Mouse (Mus musculus) kidney, embryonic 16.5 days (tissue): ENCODE measurements around the gene Duxf3. TPM values are rescaled to one million over a fixed set of nuclear protein-coding genes. Genes with fewer than 3 reads are reported as not detected.
"Not testable (repeated sequence)": the region's sequence is repeated elsewhere in the genome, so short reads cannot be mapped to it uniquely, and the experiment has no call there.

Source experiments
- ATAC-seq: fragments of 200-750 bp; cut with Nextera tagmentation; 2 replicates; pipeline ENCODE4 v1.8.0; 2017; ENCODE audit warnings: moderate TSS enrichment; ENCODE audit not compliant: low FRiP score, low TSS enrichment
- H3K27ac ChIP-seq: fragments of 300-500 bp; sonication (generic); 2 replicates; pipeline ENCODE4 v1.5.1; 2014; ENCODE audit warnings: low read length
- H3K27me3 ChIP-seq: fragments of 300-500 bp; sonication (generic); 2 replicates; pipeline ENCODE4 v1.6.1; 2014; ENCODE audit warnings: low read length, control low read depth, mixed read lengths; ENCODE audit not compliant: insufficient read depth
- H3K36me3 ChIP-seq: fragments of 300-500 bp; sonication (generic); 2 replicates; pipeline ENCODE4 v1.6.1; 2014; ENCODE audit warnings: low read length, control low read depth, mixed read lengths; ENCODE audit not compliant: insufficient read depth
- H3K4me1 ChIP-seq: fragments of 300-500 bp; sonication (generic); 2 replicates; pipeline ENCODE4 v1.6.1; 2014; ENCODE audit warnings: low read length, control low read depth, mixed read lengths; ENCODE audit not compliant: insufficient read depth
- H3K4me2 ChIP-seq: fragments of 300-500 bp; sonication (generic); replicated peaks from 2 replicates; pipeline ENCODE4 v1.6.1; 2014; ENCODE audit warnings: low read depth, low read length
- H3K4me3 ChIP-seq: fragments of 300-500 bp; sonication (generic); 2 replicates; pipeline ENCODE4 v1.5.1; 2014; ENCODE audit warnings: mild to moderate bottlenecking, low read length
- H3K9ac ChIP-seq: fragments of 300-500 bp; sonication (generic); replicated peaks from 2 replicates; pipeline ENCODE4 v1.6.1; 2014; ENCODE audit warnings: low read length
- H3K9me3 ChIP-seq: fragments of 300-500 bp; sonication (generic); 2 replicates; pipeline ENCODE4 v1.6.1; 2016; ENCODE audit warnings: low read length, control low read depth
- WGBS: fragments of 180-500 bp; shearing (Covaris S2); extraction: QIAGEN DNeasy Blood & Tissue Kit; methylation state at CpG from one replicate; pipeline ENCODE4 v1.1.7; 2014; 5-methylcytosine and 5-hydroxymethylcytosine counted together
- polyA plus RNA-seq: library from polyadenylated mRNA; unstranded; fragments of >200 nt; fragmentation: Nextera tagmentation; extraction: Ambion mirVana; gene quantifications from 2 replicates; pipeline ENCODE4 v1.2.1, GENCODE M21; 2015

Gene Duxf3
- polyA plus RNA-seq, 1 experiment from 2014 or later: not detected

DNA sequence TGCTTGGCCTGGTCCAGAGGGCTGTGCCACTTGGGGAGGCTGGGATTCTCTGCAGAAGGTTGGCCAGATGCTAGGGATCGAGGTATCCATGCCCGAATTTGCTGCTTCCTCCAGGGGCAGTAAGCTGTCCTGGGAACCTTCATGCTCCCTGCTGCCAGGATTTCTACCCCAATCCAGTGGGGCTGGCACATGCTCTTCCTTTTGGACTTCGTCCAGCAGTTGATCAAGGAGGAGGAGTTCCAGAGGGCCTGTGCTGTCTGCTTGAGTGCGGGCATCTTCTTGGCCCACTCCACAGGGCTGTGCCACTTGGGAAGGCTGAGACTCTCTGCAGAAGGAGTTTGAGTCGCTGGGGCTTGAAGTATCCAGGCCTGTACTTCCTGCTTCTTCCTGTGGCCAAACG is 9.3 kb downstream of the Duxf3 start:
- H3K27ac ChIP-seq, H3K4me3 ChIP-seq, H3K27me3 ChIP-seq, H3K9me3 ChIP-seq, ATAC-seq, H3K4me1 ChIP-seq, H3K36me3 ChIP-seq, H3K9ac ChIP-seq, H3K4me2 ChIP-seq: not testable (repeated sequence)
- 76% methylated on average over 2 of the region's 6 CpGs for WGBS

DNA sequence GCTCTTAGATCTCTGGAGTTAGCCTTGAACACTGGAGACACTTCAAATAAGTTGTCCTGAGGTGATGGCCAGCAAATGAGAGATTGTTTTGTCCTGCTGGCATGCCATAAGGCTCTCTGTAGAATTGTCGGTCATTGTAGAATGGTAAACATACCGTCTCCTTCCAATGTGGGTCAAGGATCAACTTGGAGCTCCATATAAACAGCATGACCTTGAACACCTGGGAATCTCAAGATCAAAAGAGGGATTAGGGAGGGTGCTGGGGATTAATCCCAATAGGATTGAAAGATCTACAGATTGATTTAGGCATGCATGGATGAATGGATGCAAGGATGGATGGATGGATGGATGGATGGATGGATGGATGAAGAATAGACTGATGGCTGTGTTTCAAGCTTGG is 10.9 kb downstream of the Duxf3 start:
- not testable (repeated sequence) for H3K9me3 ChIP-seq, H3K27me3 ChIP-seq, H3K4me2 ChIP-seq, H3K9ac ChIP-seq, H3K4me3 ChIP-seq, ATAC-seq, H3K27ac ChIP-seq, H3K4me1 ChIP-seq, H3K36me3 ChIP-seq
- WGBS: 76% methylated on average over 2 of the region's 2 CpGs

GRCm38 (mm10) chr10:58220726-58221125 is 11.7 kb downstream of the Duxf3 start:
- no peaks in the 10 kb centered on the region for H3K36me3 ChIP-seq
- H3K27me3 ChIP-seq: no peaks in the 10 kb centered on the region
- no peak for ATAC-seq
- H3K27ac ChIP-seq: no peak overlapping the region
- no peaks in the 10 kb centered on the region for H3K9me3 ChIP-seq
- H3K4me2 ChIP-seq: no peak overlapping the region
- no peak overlapping the region for H3K9ac ChIP-seq
- no peaks in the 10 kb centered on the region for H3K4me1 ChIP-seq
- H3K4me3 ChIP-seq: no peak overlapping the region
- WGBS: 82% methylated on average over 6 of the region's 6 CpGs

DNA sequence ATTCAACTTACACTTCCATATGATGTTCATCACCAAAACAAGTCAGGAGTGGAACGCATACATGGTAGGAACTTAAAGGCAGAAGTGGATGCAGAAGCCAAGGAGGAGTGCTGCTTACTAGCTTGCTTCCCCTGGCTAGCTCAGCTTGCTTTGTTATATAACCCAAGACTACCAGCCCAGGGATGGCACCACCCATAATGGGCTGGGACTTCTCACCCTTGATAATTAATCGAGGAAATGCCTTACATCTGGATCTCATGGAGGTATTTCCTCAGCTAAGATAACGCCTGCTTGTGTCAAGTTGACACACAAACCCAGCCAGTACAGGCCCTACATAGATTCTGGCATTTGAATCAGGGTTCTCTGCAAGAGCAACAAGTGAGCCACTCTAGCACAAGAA is 15.1 kb downstream of the Duxf3 start:
- ATAC-seq: no peak
- Histone ChIP-seq H3K4me1 (no peaks in the 10 kb centered on the region), H3K9me3 (no peaks in the 10 kb centered on the region), H3K27me3 (no peaks in the 10 kb centered on the region), H3K27ac (no peak overlapping the region), H3K36me3 (no peaks in the 10 kb centered on the region), H3K4me3 (no peak overlapping the region), H3K4me2 (no peak overlapping the region), H3K9ac (no peak overlapping the region)
- WGBS: 82% methylated on average over 3 of the region's 3 CpGs

GRCm38 (mm10) chr10:58215353-58215752 is 17.1 kb downstream of the Duxf3 start:
- Histone ChIP-seq H3K27me3 (no peaks in the 10 kb centered on the region), H3K4me3 (no peak overlapping the region), H3K9me3 (no peaks in the 10 kb centered on the region), H3K36me3 (no peaks in the 10 kb centered on the region), H3K4me1 (no peaks in the 10 kb centered on the region), H3K9ac (no peak overlapping the region), H3K4me2 (no peak overlapping the region), H3K27ac (no peak overlapping the region)
- ATAC-seq: no peak
- 90% methylated on average over 1 of the region's 1 CpGs for WGBS

DNA sequence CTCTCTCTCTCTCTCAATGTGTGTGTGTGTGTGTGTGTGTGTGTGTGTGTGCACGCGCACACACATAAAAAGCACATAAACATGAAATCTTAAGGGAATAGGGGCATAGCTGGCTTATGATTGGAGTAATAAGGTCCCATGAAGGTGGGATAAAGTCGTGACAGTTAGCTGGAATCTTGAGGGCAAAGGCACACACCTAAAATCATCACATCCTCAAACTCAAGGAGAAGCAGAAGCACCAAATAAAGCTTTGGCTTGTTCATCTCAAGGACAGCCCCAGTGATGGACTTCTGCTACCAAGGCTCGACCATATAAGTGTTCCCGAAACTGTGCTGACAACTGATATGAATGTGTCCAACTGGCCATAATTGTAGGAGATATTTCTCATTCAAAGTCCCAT is 17.5 kb downstream of the Duxf3 start:
- H3K9ac ChIP-seq: no peak overlapping the region
- no peak overlapping the region for H3K4me2 ChIP-seq
- no peak for ATAC-seq
- no peak overlapping the region for H3K4me3 ChIP-seq
- H3K27ac ChIP-seq: no peak overlapping the region
- no peaks in the 10 kb centered on the region for H3K4me1 ChIP-seq
- H3K27me3 ChIP-seq: no peaks in the 10 kb centered on the region
- H3K9me3 ChIP-seq: no peaks in the 10 kb centered on the region
- no peaks in the 10 kb centered on the region for H3K36me3 ChIP-seq
- WGBS: 75% methylated on average over 5 of the region's 5 CpGs

DNA sequence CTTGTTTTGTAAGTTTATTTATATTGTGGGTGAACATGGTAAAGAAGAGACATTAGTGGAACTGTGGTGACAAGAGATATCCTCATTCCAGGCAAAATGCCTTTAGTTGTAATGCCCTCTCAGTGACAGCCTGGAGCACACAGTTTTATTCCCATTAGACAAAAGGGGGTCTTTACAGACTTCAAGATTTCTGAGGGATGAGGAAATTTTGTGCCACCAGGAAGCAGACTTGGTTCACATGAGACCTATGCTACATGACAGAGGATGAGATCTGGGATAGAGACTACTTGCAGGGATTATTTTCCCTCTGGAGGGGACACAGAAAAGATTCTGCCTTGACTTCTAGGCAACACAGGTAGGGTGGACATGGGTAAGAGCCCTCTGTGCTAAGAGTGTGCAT is 18.0 kb downstream of the Duxf3 start:
- no peak for ATAC-seq
- H3K4me3 ChIP-seq: no peak overlapping the region
- H3K9ac ChIP-seq: no peak overlapping the region
- H3K4me2 ChIP-seq: no peak overlapping the region
- no peaks in the 10 kb centered on the region for H3K36me3 ChIP-seq
- H3K4me1 ChIP-seq: no peaks in the 10 kb centered on the region
- no peaks in the 10 kb centered on the region for H3K9me3 ChIP-seq
- H3K27ac ChIP-seq: no peak overlapping the region
- no peaks in the 10 kb centered on the region for H3K27me3 ChIP-seq

- no peaks in the 10 kb centered on the region for H3K27me3 ChIP-seq
- 73% methylated on average over 7 of the region's 7 CpGs for WGBS
These were observed 20.2 kb downstream of the Duxf3 start for GRCm38 (mm10) chr10:58212230-58212629.

DNA sequence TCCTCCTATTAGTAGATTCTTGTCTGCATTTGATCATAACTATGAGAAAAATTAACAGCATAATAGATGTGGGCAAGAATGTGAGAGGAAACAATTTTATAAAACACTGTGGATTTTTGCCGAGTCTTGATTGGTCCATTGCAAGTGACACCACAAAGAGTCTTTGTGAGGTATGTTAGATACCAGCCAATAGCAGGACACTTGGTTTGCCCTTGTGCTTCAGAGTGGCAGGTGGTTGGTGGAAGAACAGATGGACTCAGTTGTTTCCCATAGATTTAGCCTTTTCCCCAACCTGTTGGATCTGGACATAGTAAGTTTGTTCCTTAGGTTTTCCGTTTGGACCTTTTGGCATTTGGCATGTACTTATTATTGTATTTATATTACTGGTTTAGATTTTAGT is 21.3 kb downstream of the Duxf3 start:
- no peak overlapping the region for H3K4me2 ChIP-seq
- ATAC-seq: no peak
- no peak overlapping the region for H3K9ac ChIP-seq
- no peaks in the 10 kb centered on the region for H3K27me3 ChIP-seq
- WGBS: 94% methylated on average over 2 of the region's 2 CpGs
- H3K36me3 ChIP-seq: no peaks in the 10 kb centered on the region
- H3K9me3 ChIP-seq: no peaks in the 10 kb centered on the region
- no peak overlapping the region for H3K27ac ChIP-seq
- no peak overlapping the region for H3K4me3 ChIP-seq
- H3K4me1 ChIP-seq: no peaks in the 10 kb centered on the region

More at GRCm38 (mm10) chr10:58212230-58212629, 20.2 kb downstream of the Duxf3 start:
- Histone ChIP-seq H3K9ac (no peak overlapping the region), H3K4me3 (no peak overlapping the region), H3K4me1 (no peaks in the 10 kb centered on the region), H3K9me3 (no peaks in the 10 kb centered on the region), H3K4me2 (no peak overlapping the region), H3K27ac (no peak overlapping the region), H3K36me3 (no peaks in the 10 kb centered on the region)
- no peak for ATAC-seq

- Histone ChIP-seq H3K9ac (no peak overlapping the region), H3K4me3 (no peak overlapping the region), H3K27me3 (no peaks in the 10 kb centered on the region), H3K4me2 (no peak overlapping the region), H3K27ac (no peak overlapping the region), H3K9me3 (peaks cover 5% of the 10 kb centered on the region), H3K4me1 (no peaks in the 10 kb centered on the region), H3K36me3 (no peaks in the 10 kb centered on the region)
- WGBS: 72% methylated on average over 1 of the region's 1 CpGs
- ATAC-seq: no peak
These were observed 22.0 kb downstream of the Duxf3 start for GRCm38 (mm10) chr10:58210514-58210913.
